Mouse (Mus musculus): ENCODE results near the gene Nadk.

DNA sequence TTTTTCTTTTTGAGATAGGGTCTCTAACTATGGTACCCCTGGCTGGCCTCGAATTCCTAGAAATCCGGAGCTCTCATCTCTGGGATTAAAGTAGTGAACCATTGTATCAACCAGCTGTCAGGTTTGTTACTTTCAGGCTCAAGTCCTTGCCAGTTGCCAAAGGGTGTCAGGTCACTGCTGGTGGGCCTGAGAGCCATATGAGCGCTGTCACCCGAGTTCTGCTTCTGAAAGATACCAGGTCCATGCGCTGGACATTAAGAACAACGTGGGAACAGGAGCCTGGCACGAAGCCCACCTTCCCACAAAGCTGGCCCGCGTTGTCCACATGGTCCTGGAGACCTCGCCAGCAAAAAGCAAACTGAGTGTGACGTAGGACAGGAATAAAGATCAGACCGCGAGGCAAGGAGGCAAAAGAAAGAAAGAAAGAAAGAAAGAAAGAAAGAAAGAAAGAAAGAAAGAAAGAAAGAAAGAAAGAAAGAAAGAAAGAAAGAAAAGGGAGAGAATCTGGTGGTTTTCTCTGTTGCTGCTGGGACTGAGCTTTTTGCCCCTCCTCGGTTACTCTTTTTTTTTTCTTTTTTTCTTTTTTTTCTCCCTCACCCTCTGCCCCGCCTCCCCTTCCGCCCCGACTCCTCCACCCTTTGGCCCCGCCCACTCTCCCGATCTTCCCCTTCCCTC is 684 bp downstream of the Nadk start:
- TF ChIP-seq EP300 (IDR thresholded peaks at IDR 0.05; ENCODE audit: insufficient read depth, low read depth, low read length), result no peak
- no peak for TF ChIP-seq CTCF (IDR thresholded peaks at IDR 0.05)
